Mouse (Mus musculus): Measurements from ENCODE around the gene Ndufb10. TPM values are rescaled to one million over a fixed set of nuclear protein-coding genes. Genes with fewer than 3 reads are reported as not detected.
"Not testable (repeated sequence)": the region's sequence is repeated elsewhere in the genome, so short reads cannot be mapped to it uniquely, and the experiment has no call there.

The Ndufb10 gene
- polyA plus RNA-seq, 1 experiment from 2014 or later: 269 TPM

DNA sequence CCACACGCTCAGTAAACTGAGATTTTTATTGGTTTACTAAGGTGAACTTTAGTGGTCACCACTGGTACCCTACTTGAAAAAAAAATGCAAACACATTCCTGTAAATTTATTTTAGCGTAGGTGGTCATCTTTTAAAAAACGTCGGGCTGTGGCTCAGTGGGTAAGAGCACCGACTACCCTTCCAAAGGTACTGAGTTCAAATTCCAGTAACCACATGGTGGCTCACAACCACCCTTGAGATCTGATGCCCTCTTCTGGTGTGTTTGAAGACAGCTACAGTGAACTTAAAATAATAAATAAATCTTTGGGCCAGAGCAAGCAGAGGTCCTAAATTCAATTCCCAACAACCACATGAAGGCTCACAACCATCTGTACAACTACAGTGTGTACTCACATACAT is 5.3 kb downstream of the Ndufb10 start:
- 54% methylated on average over 5 of the region's 5 CpGs for WGBS
- not testable (repeated sequence) for H3K36me3 ChIP-seq (ENCODE audit: control insufficient read depth, insufficient read depth, low read length); DNase-seq (ENCODE audit: low spot score); H3K4me1 ChIP-seq (replicated peaks; ENCODE audit: control insufficient read depth, insufficient read depth); H3K9me3 ChIP-seq (ENCODE audit: control insufficient read depth, low read length); ATAC-seq (ENCODE audit: low FRiP score, low TSS enrichment); H3K27me3 ChIP-seq (ENCODE audit: control insufficient read depth, insufficient read depth, low read length); H3K27ac ChIP-seq (replicated peaks)
- Histone ChIP-seq H3K4me3 (ENCODE audit: low read depth, low read length) (peak overlapping the region; percentile 50), H3K4me2 (replicated peaks; ENCODE audit: low read depth) (peak overlapping the region; percentile 24), H3K9ac (ENCODE audit: low read length) (peak overlapping the region; percentile 61; the same call in 1 of the 2 replicates)
- peak; percentile 51 for TF ChIP-seq CTCF (IDR thresholded peaks at IDR 0.05; ENCODE audit: low read depth)

DNA sequence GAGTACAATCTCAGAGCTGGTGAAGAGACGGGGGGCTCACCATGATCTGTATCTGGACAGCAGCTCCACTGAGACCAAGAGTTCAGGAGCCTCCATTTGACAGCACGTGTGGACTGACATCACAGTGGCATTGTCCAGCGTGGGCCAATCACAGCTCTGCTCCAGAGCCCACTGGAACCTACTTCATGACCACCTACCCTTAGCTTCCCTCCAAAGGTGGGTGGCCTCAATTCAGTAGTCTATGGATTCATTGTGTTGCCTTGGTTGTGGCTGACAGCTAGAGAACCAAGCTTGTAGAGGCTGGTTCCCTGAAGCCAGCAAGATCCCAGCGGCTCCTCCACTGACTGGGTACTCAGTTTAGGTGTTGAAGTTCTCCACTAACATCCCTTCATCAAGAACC is 6.3 kb downstream of the Ndufb10 start, which contains the start of the genes Rnf151 and Rps2:
Gene Rnf151 (minus strand): TSS at position 121 of the 400 bp plus-strand sequence.
Gene Rps2 (plus strand): TSS at position 174 of the 400 bp plus-strand sequence.
- Histone ChIP-seq H3K4me2 (replicated peaks; ENCODE audit: low read depth) (peak within 1 kb of the TSS; percentile 24), H3K27me3 (ENCODE audit: control insufficient read depth, insufficient read depth, low read length) (no peaks in the 10 kb centered on the region), H3K4me3 (ENCODE audit: low read depth, low read length) (peak within 1 kb of the TSS; percentile 50), H3K36me3 (ENCODE audit: control insufficient read depth, insufficient read depth, low read length) (peaks cover 10% of the 10 kb centered on the region), H3K9ac (ENCODE audit: low read length) (no peak within 1 kb of the TSS), H3K9me3 (ENCODE audit: control insufficient read depth, low read length) (no peaks in the 10 kb centered on the region), H3K27ac (replicated peaks) (no peak within 1 kb of the TSS), H3K4me1 (replicated peaks; ENCODE audit: control insufficient read depth, insufficient read depth) (0 out of 2 replicates have a peak, but pooled peaks cover 2% of the 10 kb centered on the region)
- WGBS: 77% methylated on average over 4 of the region's 4 CpGs
- DNase-seq (ENCODE audit: low spot score) (no peak), ATAC-seq (ENCODE audit: low FRiP score, low TSS enrichment) (no peak)
- TF ChIP-seq EP300 (optimal IDR thresholded peaks at IDR 0.05) (no peak), CTCF (IDR thresholded peaks at IDR 0.05; ENCODE audit: low read depth) (no peak)

GRCm38 (mm10) chr17:24716166-24716682 is 8.1 kb downstream of the Ndufb10 start:
- Histone ChIP-seq H3K4me1 (replicated peaks; ENCODE audit: control insufficient read depth, insufficient read depth) (no peaks in the 10 kb centered on the region), H3K4me2 (replicated peaks; ENCODE audit: low read depth) (no peak overlapping the region), H3K36me3 (ENCODE audit: control insufficient read depth, insufficient read depth, low read length) (peaks cover under 1% of the 10 kb centered on the region; the same call in 1 of the 2 replicates), H3K27ac (replicated peaks) (no peak overlapping the region), H3K27me3 (ENCODE audit: control insufficient read depth, insufficient read depth, low read length) (no peaks in the 10 kb centered on the region), H3K9me3 (ENCODE audit: control insufficient read depth, low read length) (no peaks in the 10 kb centered on the region), H3K9ac (ENCODE audit: low read length) (no peak overlapping the region), H3K4me3 (ENCODE audit: low read depth, low read length) (no peak overlapping the region)
- WGBS: 94% methylated on average over 15 of the region's 15 CpGs
- DNase-seq (ENCODE audit: low spot score) (no peak), ATAC-seq (ENCODE audit: low FRiP score, low TSS enrichment) (no peak)
- TF ChIP-seq EP300 (optimal IDR thresholded peaks at IDR 0.05) (no peak), CTCF (IDR thresholded peaks at IDR 0.05; ENCODE audit: low read depth) (no peak)

DNA sequence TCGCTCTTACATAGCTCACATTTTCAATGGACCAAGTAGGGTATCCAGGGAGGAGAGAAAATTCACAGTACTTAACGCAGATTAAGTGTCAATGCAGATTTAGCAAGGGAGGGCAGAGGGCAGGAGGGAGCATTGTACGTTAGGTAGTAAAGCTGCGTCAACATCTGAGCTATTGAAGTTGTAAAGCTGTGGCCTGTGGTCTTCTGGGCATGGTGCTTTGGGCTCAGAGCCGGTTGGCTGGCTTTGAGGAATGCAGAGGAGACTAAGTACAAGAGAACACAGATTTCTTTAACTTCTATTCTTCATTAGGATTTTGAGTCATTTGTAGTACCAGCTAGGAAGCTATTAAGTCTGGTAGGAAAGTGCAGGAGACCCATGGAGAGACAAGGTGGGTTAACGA is 8.7 kb downstream of the Ndufb10 start:
- DNase-seq (ENCODE audit: low spot score): no peak
- H3K4me2 ChIP-seq (replicated peaks; ENCODE audit: low read depth): no peak overlapping the region
- no peaks in the 10 kb centered on the region for H3K27me3 ChIP-seq (ENCODE audit: control insufficient read depth, insufficient read depth, low read length)
- no peak overlapping the region for H3K4me3 ChIP-seq (ENCODE audit: low read depth, low read length)
- no peak for ATAC-seq (ENCODE audit: low FRiP score, low TSS enrichment)
- no peaks in the 10 kb centered on the region for H3K4me1 ChIP-seq (replicated peaks; ENCODE audit: control insufficient read depth, insufficient read depth)
- TF ChIP-seq CTCF (IDR thresholded peaks at IDR 0.05; ENCODE audit: low read depth): no peak
- TF ChIP-seq EP300 (optimal IDR thresholded peaks at IDR 0.05): no peak
- no peaks in the 10 kb centered on the region for H3K9me3 ChIP-seq (ENCODE audit: control insufficient read depth, low read length)
- H3K36me3 ChIP-seq (ENCODE audit: control insufficient read depth, insufficient read depth, low read length): no peaks in the 10 kb centered on the region
- 69% methylated on average over 6 of the region's 6 CpGs for WGBS
- H3K9ac ChIP-seq (ENCODE audit: low read length): no peak overlapping the region
- no peak overlapping the region for H3K27ac ChIP-seq (replicated peaks)

DNA sequence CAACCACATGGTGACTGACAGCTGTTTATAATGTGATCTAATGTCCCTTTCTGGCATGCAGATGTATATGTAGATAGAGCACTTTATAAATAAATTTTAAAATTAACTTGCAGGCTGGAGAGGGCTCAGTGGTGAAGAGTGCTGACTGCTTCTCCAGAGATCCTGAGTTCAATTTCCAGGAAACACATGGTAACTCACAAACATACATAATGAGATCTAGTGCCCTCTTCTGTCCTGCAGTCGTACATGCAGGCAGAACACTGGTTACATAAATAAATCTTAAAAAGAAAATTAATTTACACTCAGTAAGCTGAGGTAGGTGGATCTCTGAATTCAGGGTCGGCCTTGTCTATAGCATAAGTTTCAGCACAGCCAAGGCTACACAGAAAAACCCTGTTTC is 15.6 kb downstream of the Ndufb10 start:
- WGBS: 34% methylated on average over 2 of the region's 2 CpGs
- Histone ChIP-seq H3K27me3 (ENCODE audit: control insufficient read depth, insufficient read depth, low read length) (no peaks in the 10 kb centered on the region), H3K4me2 (replicated peaks; ENCODE audit: low read depth) (no peak overlapping the region), H3K27ac (replicated peaks) (no peak overlapping the region), H3K36me3 (ENCODE audit: control insufficient read depth, insufficient read depth, low read length) (peaks cover 11% of the 10 kb centered on the region), H3K4me1 (replicated peaks; ENCODE audit: control insufficient read depth, insufficient read depth) (no peaks in the 10 kb centered on the region), H3K4me3 (ENCODE audit: low read depth, low read length) (no peak overlapping the region), H3K9ac (ENCODE audit: low read length) (no peak overlapping the region), H3K9me3 (ENCODE audit: control insufficient read depth, low read length) (no peaks in the 10 kb centered on the region)
- DNase-seq (ENCODE audit: low spot score) (no peak), ATAC-seq (ENCODE audit: low FRiP score, low TSS enrichment) (0 out of 2 replicates have a peak, but pooled peaks have one; percentile 9)
- TF ChIP-seq CTCF (IDR thresholded peaks at IDR 0.05; ENCODE audit: low read depth): peak; percentile 66
- no peak for TF ChIP-seq EP300 (optimal IDR thresholded peaks at IDR 0.05)

GRCm38 (mm10) chr17:24707801-24708425 is 16.4 kb downstream of the Ndufb10 start:
- DNase-seq (ENCODE audit: low spot score) (no peak), ATAC-seq (ENCODE audit: low FRiP score, low TSS enrichment) (no peak)
- Histone ChIP-seq H3K27me3 (ENCODE audit: control insufficient read depth, insufficient read depth, low read length) (no peaks in the 10 kb centered on the region), H3K36me3 (ENCODE audit: control insufficient read depth, insufficient read depth, low read length) (peaks cover 12% of the 10 kb centered on the region), H3K4me1 (replicated peaks; ENCODE audit: control insufficient read depth, insufficient read depth) (no peaks in the 10 kb centered on the region), H3K9ac (ENCODE audit: low read length) (peak overlapping the region; percentile 72), H3K4me3 (ENCODE audit: low read depth, low read length) (peak overlapping the region; percentile 66), H3K9me3 (ENCODE audit: control insufficient read depth, low read length) (no peaks in the 10 kb centered on the region), H3K4me2 (replicated peaks; ENCODE audit: low read depth) (peak overlapping the region; percentile 77), H3K27ac (replicated peaks) (peak overlapping the region; percentile 86)
- 4% methylated on average over 24 of the region's 24 CpGs for WGBS
- TF ChIP-seq EP300 (optimal IDR thresholded peaks at IDR 0.05) (no peak), CTCF (IDR thresholded peaks at IDR 0.05; ENCODE audit: low read depth) (no peak)

All from stomach, postnatal 0 days (tissue).